Mouse (Mus musculus): ENCODE measurements around the gene Scd2.
"Not testable (repeated sequence)": the region's sequence is repeated elsewhere in the genome, so short reads cannot be mapped to it uniquely, and the experiment has no call there.

Gene Scd2

GRCm38 (mm10) chr19:44267499-44268002 is 25.9 kb upstream of the Scd2 start:
- no peak for DNase-seq (ENCODE audit: extremely low spot score, low read depth, low spot score)

GRCm38 (mm10) chr19:44273711-44274110 is 19.8 kb upstream of the Scd2 start:
- no peak for DNase-seq (ENCODE audit: extremely low spot score, low read depth, low spot score)

- DNase-seq (ENCODE audit: extremely low spot score, low read depth, low spot score) = no peak
These were observed 19.0 kb upstream of the Scd2 start for GRCm38 (mm10) chr19:44274452-44274851.

GRCm38 (mm10) chr19:44275418-44275817 is 18.1 kb upstream of the Scd2 start:
- DNase-seq (ENCODE audit: extremely low spot score, low read depth, low spot score) = no peak

- no peak for DNase-seq (ENCODE audit: extremely low spot score, low read depth, low spot score)
These were observed 16.6 kb upstream of the Scd2 start for GRCm38 (mm10) chr19:44276861-44277260.

GRCm38 (mm10) chr19:44277931-44278330 is 15.5 kb upstream of the Scd2 start:
- no peak for DNase-seq (ENCODE audit: extremely low spot score, low read depth, low spot score)

- no peak for DNase-seq (ENCODE audit: extremely low spot score, low read depth, low spot score)
These were observed 12.7 kb upstream of the Scd2 start for GRCm38 (mm10) chr19:44280755-44281154.

GRCm38 (mm10) chr19:44281825-44282447 is 11.5 kb upstream of the Scd2 start:
- not testable (repeated sequence) for DNase-seq (ENCODE audit: extremely low spot score, low read depth, low spot score)

GRCm38 (mm10) chr19:44282534-44283156 is 10.8 kb upstream of the Scd2 start:
- no peak for DNase-seq (ENCODE audit: extremely low spot score, low read depth, low spot score)

- no peak for DNase-seq (ENCODE audit: extremely low spot score, low read depth, low spot score)
These were observed 10.1 kb upstream of the Scd2 start for GRCm38 (mm10) chr19:44283157-44284024.

GRCm38 (mm10) chr19:44284025-44284695 is 9.3 kb upstream of the Scd2 start:
- DNase-seq (ENCODE audit: extremely low spot score, low read depth, low spot score) = peak; percentile 93

GRCm38 (mm10) chr19:44284723-44285122 is 8.8 kb upstream of the Scd2 start:
- DNase-seq (ENCODE audit: extremely low spot score, low read depth, low spot score) = no peak

- DNase-seq (ENCODE audit: extremely low spot score, low read depth, low spot score) = no peak
These were observed 7.9 kb upstream of the Scd2 start for GRCm38 (mm10) chr19:44285554-44285953.

GRCm38 (mm10) chr19:44286109-44286508 is 7.4 kb upstream of the Scd2 start:
- no peak for DNase-seq (ENCODE audit: extremely low spot score, low read depth, low spot score)

GRCm38 (mm10) chr19:44287415-44288110 is 5.9 kb upstream of the Scd2 start:
- DNase-seq (ENCODE audit: extremely low spot score, low read depth, low spot score) = no peak

GRCm38 (mm10) chr19:44292083-44292482 is 1.4 kb upstream of the Scd2 start:
- no peak for DNase-seq (ENCODE audit: extremely low spot score, low read depth, low spot score)

GRCm38 (mm10) chr19:44292483-44292882 is 991 bp upstream of the Scd2 start:
- no peak for DNase-seq (ENCODE audit: extremely low spot score, low read depth, low spot score)

GRCm38 (mm10) chr19:44293769-44294551 is 486 bp downstream of the Scd2 start:
- DNase-seq (ENCODE audit: extremely low spot score, low read depth, low spot score) = no peak

- DNase-seq (ENCODE audit: extremely low spot score, low read depth, low spot score) = no peak
These were observed 1.1 kb downstream of the Scd2 start for GRCm38 (mm10) chr19:44294588-44295041.

- no peak for DNase-seq (ENCODE audit: extremely low spot score, low read depth, low spot score)
These were observed 1.8 kb downstream of the Scd2 start for GRCm38 (mm10) chr19:44295251-44295650.

Measured in hindlimb bud, embryonic 11.5 days (tissue).